Mouse (Mus musculus): ENCODE data around the gene Zfp184. TPM values are rescaled to one million over a fixed set of nuclear protein-coding genes. Genes with fewer than 3 reads are reported as not detected.

The Zfp184 gene
- total RNA-seq, 2 experiments from 2014 or later, result 3.9 to 5.1 TPM

GRCm38 (mm10) chr13:21971641-21972040 lies 26.7 kb downstream of the Zfp184 start:
- intact Hi-C loops (cut with DNase I), result no loop called here
- no peak for DNase-seq (ENCODE audit: extremely low spot score in 1 of 2, low spot score in 2 of 2)

DNA sequence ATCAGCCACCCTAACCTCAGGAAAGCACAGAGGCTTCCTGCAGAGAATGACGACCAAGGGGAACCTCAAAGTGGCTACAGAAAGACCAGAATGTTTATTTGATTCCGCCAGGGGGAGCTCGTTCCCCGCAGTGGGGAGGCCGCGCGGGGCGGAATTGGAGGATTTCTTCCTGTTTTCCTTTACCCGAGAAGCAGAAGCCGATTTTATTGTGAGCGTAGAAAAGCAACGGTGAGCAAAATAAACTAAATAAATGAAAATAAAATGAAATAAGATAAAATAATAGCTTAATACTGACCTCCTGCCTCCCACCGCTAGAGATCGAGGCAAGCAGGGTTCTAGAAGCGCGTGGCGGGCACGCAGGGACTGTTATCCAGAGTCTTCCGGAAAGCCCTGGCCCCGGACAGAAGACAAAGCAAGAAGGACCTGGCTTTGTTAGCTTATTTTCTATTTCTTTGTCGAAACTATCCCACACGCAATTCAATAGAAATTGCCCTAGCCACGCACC lies 29.4 kb downstream of the Zfp184 start:
- intact Hi-C loops (cut with DNase I), result loop anchor here (1.0 kb wide), 1 partner anchor 54 kb away; no protein-coding TSS in a partner anchor
- peak; percentile 86 to 90 for DNase-seq (ENCODE audit: extremely low spot score in 1 of 2, low spot score in 2 of 2)

DNA sequence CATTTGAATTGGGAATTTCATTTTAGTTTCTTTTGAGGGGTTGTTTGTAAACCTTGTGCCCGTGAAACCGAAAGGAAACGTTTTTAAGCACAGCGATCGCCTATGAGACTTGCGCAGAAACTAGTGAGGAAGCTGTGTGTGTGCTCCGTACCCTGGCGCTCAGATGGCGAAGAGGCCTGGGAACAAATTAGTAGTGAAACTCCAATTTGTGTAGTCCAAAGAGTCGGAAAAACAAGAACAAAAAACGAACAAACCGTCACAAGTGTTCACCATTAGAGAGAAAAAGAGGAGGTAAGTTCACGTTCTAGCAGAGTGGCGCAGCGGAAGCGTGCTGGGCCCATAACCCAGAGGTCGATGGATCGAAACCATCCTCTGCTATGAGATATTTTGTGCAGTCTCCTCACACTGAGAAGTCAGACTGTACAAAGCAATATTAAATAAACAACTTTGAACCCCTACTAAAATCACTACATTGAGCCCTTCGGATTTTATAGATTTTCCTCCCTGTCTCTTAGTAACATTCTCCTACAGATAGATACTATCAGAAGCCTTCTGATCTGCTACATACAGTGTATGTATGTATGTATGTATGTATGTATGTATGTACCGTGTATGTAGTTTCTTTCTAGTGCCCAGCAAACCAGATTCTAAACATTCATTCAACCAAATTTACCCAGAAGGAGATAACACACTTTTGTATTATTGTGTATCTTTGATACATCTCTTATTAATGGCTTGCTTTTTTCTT lies 30.0 kb downstream of the Zfp184 start:
- intact Hi-C loops (cut with DNase I), result loop anchor here (1.0 kb wide), 1 partner anchor 53 kb away; no protein-coding TSS in a partner anchor

DNA sequence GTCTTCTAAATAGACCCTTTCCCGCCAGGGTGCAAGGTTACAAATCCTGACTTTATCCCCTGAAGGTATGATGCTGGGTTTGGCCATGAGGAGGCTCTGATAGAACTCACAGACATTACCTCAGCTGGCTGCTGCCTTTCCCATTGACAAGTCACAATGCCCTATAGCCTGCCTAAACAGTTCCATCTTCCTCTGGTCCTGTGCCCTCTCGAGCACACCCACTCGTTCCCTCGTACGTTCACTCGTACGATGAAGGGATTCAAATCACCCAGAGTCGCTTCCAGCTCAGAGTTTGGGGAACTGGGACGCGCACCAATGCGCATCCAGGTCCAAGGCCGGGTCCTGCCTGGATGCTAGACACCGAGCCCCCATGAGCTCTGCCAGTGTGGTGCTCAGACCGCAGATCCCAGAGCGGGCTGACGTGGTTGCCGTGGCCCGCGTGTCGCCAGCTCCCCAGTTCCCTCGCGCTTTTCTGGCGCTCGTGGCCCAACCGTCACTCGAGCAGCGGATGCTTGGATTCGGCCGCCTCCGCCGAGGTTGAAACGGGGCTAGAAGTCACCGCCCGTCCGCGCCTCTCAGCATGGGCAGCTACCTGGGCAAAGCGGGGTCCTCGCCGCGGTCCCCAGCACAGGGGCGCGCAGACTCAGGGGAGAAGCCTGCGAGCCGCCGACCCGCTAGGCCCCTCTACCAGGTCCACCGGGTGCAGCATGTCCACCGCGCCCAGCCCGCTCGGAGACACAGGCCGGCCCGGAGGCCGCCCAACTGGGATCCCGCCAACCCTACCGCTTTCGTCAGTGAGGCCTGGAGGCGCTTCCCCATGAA lies 36.3 kb downstream of the Zfp184 start, which contains the start of gene Pom121l2:
Pom121l2 (plus strand) TSS at position 214 of the 822 bp plus-strand sequence.
- intact Hi-C loops (cut with DNase I), result no loop called here
- peak in 1 of 2 experiments; percentile 46 for DNase-seq (ENCODE audit: extremely low spot score in 1 of 2, low spot score in 2 of 2)

More for the DNA sequence above, 30.0 kb downstream of the Zfp184 start:
- DNase-seq (ENCODE audit: extremely low spot score in 1 of 2, low spot score in 2 of 2), result peak; percentile 41 to 50

- intact Hi-C loops (cut with DNase I), result no loop called here
- DNase-seq (ENCODE audit: extremely low spot score in 1 of 2, low spot score in 2 of 2), result no peak
Measured at GRCm38 (mm10) chr13:21981803-21982193, 36.9 kb downstream of the Zfp184 start.

GRCm38 (mm10) chr13:21984486-21984885 lies 39.6 kb downstream of the Zfp184 start:
- no peak for DNase-seq (ENCODE audit: extremely low spot score in 1 of 2, low spot score in 2 of 2)
- intact Hi-C loops (cut with DNase I), result no loop called here

DNA sequence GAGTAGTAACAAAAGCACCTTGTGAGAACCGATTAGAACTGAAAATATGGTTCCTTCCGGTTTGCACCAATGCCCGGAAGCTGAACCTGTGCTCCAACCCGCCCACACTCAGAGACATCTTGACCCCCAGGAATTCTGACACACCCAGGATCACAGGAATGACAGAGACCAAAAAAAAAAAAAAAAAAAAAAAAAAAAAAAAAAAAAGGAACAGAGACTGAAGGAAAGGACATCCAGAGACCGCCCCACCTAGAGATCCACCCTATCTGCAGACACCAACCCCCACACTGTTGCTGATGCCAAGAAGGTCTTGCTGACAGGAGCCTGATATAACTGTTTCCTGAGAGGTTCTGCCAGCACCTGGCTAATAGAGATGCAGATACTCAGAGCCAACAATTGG lies 47.7 kb downstream of the Zfp184 start:
- intact Hi-C loops (cut with DNase I), result no loop called here
- no peak for DNase-seq (ENCODE audit: extremely low spot score in 1 of 2, low spot score in 2 of 2)

DNA sequence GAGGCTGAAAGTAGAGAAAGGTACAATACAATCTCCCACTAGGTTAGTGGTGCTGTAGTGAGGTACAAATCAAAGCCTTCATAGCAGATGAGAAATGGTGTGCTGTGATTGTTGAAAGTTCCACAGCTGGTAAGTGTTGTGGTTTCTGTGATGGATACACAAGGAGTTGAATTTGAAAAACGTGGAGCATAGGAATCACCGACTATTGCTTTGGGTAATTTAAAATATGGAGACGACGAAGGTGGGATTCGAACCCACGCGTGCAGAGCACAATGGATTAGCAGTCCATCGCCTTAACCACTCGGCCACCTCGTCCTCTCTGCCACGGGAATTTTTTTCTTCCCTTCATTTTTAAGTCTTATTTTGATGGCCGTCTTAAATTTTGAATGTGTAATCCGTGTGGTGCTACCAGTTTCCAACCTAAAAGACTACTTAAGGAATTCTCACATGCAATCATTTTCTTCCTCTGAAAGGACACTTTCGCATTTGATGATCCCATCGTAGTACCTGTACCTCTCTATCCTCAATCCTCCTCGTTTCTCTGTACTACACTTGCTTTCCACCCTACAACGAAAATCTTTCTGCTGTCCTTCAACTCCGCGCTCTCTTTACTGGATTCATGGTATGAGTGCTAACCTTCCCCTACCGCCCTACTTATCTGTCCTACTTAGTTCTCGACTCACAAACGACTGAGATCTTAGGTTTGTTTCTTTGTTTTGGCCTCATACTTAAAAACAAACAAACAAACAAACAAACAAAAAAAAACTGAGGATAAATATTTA lies 49.3 kb downstream of the Zfp184 start:
- intact Hi-C loops (cut with DNase I), result no loop called here
- DNase-seq (ENCODE audit: extremely low spot score in 1 of 2, low spot score in 2 of 2), result no peak

DNA sequence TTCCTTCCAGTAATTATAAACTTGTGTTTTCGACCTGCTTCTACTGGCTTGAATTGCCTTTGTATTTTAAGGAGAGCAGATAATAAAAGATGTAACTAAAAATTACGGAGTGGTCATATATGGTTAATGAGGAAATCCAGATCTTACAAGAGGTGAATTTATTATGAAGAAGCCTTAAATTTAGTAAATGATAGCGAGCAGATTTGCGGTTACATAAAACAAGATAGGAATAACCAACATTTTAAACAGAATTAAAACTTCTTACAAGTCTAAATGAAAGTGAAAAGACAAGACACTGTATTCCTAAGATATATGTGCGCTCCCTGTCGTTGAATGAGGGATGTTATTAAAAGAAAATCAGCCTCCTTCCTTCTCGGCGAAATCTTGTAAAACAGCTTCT lies 50.0 kb downstream of the Zfp184 start:
- intact Hi-C loops (cut with DNase I), result no loop called here
- no peak for DNase-seq (ENCODE audit: extremely low spot score in 1 of 2, low spot score in 2 of 2)

DNA sequence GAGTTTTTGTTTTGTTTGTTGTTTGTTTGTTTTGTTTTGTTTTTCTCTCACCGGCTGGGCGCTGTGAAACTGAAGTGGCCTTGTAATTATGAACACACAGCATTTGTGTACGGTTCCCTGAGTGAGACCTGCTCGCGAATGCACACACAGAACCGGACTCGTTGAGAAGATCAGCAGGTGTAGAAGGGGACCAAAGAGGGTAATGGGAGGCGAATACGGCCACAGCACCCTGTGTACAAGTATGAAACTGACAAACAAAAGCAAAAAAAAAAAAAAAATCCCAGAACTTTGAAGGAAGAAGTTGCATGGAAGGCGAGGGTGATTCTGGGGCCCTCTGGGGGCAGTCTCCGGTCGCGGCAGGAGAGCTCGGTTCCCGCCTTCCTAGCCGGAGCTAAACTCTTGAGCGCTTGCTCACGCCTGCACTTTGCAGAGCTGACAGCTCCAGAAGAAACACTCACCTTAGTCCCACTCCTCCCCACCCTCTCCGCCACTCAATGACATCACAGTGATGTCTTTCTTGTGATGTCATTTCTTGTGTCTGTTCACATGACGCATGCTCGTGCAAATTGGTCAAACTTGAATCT lies 50.5 kb downstream of the Zfp184 start:
- no peak for DNase-seq (ENCODE audit: extremely low spot score in 1 of 2, low spot score in 2 of 2)
- intact Hi-C loops (cut with DNase I), result no loop called here

DNA sequence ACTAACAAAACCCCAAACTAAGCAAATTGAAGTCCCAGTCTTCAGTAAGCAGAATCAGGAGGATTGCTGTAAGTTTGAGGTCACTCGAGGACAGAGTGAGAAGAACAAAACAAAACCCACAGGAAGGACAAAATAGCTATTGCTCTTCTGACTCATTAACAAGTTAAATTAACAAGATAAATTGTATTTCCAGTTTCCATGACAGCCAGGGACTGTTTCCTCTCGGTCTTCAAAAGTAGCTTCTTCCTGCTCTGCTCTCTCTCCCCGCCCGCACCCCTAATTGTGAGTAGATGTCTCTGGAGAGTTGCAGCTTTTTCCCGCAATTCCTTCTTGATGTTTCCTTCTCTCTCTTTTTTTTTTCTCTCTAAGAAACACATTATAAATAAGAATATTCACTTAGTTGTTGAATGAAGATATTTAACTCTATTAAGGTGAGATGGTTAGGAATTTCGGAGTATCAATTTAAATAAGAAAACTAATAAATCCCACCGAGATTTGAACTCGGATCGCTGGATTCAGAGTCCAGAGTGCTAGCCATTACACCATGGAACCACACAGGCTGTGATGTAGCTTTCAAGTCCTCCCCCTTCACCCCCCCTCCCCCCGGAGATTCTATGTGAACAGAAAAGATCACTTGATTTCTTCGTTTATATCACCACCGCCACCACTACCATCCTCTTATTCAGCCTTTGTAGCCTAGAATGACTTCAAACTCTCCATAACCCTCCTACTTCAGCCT lies 51.4 kb downstream of the Zfp184 start:
- intact Hi-C loops (cut with DNase I), result no loop called here
- DNase-seq (ENCODE audit: extremely low spot score in 1 of 2, low spot score in 2 of 2), result no peak

- DNase-seq (ENCODE audit: extremely low spot score in 1 of 2, low spot score in 2 of 2), result no peak
- intact Hi-C loops (cut with DNase I), result no loop called here
Measured at GRCm38 (mm10) chr13:21996840-21997185, 51.9 kb downstream of the Zfp184 start.

DNA sequence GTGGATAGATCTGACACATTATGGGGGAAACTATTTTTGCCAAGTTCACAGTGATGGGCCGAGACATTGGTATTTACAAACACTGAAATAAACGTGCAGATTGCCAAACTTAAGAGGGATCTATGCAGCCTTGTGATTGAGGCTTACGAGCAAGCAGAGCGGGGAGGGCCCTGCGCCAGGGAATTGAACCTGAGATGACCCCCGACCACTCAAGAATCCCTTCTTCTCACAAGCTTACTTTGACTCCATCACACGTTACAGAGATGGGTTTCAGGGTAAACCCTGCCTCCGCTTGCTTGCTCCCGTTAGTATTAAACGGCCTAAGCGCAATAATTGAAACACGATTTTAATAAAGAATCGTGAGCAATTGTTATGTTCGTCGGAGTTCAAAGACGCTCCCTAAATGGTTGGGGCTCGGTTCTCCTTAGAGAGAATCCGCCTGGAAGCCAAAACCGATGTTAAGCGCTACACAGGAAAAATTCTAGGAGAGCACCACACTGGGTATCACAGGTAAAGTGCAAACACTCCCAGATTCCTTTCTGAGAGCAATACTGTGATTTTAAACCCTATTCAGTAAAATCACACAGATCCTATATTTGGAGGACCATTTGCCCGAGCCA lies 52.4 kb downstream of the Zfp184 start:
- intact Hi-C loops (cut with DNase I), result no loop called here
- no peak for DNase-seq (ENCODE audit: extremely low spot score in 1 of 2, low spot score in 2 of 2)

- DNase-seq (ENCODE audit: extremely low spot score in 1 of 2, low spot score in 2 of 2), result no peak
- intact Hi-C loops (cut with DNase I), result no loop called here
Measured at GRCm38 (mm10) chr13:21997821-21998220, 52.9 kb downstream of the Zfp184 start.

GRCm38 (mm10) chr13:21998412-21998811 lies 53.5 kb downstream of the Zfp184 start:
- DNase-seq (ENCODE audit: extremely low spot score in 1 of 2, low spot score in 2 of 2), result no peak
- intact Hi-C loops (cut with DNase I), result no loop called here

DNA sequence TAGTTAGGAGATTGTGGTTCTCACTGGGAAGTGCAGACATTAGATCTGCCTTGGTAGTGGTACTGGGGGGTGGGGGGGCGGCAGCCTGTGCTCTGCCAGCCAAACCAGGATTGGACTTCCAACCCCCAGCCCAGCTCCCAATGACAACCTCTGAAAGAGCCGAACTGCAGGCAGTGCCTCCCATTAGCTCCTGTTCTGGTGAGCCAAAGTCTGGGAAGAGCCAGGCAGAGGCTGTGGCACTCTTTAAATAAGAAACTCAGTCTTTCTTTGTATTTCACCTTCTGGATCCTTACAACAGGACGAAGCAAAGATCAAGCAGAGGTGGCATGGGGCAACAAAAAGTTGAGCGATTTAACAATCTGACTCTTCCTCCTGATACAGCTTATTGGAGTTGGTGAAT lies 54.3 kb downstream of the Zfp184 start:
- intact Hi-C loops (cut with DNase I), result no loop called here
- DNase-seq (ENCODE audit: extremely low spot score in 1 of 2, low spot score in 2 of 2), result no peak

DNA sequence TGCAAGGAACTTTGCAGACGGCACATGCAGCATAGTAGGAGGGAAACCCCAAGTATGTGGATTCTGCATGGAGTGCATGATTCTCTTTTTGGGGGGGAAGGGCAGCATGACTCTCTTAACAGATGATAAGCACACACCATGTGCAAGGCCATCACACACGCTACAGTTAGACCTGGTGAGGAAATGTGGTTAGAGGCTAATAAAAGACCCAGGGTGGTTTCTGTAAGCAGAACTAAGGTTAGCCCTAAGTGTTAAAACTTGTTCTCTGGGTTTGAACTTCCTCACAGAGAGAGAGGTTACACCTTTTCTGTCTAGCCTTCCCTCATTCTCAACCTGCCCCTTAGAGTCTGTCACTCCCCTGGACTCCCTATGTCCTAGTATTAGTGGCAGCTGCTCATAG lies 56.5 kb downstream of the Zfp184 start:
- DNase-seq (ENCODE audit: extremely low spot score in 1 of 2, low spot score in 2 of 2), result no peak
- intact Hi-C loops (cut with DNase I), result no loop called here

GRCm38 (mm10) chr13:22001823-22002222 lies 56.9 kb downstream of the Zfp184 start:
- intact Hi-C loops (cut with DNase I), result no loop called here
- DNase-seq (ENCODE audit: extremely low spot score in 1 of 2, low spot score in 2 of 2), result no peak

Data from left cerebral cortex, postnatal 10 days (tissue).